Mouse (Mus musculus) stomach, embryonic 14.5 days (tissue): ENCODE measurements around the gene 2210011C24Rik. TPM values are rescaled to one million over a fixed set of nuclear protein-coding genes. Genes with fewer than 3 reads are reported as not detected.

Experiments used
- ATAC-seq: fragments of 200-750 bp; cut with Nextera tagmentation; 2 replicates; pipeline ENCODE4 v1.8.0; 2017; ENCODE audit warnings: low read depth, moderate TSS enrichment; ENCODE audit not compliant: insufficient number of reproducible peaks, insufficient read depth, low FRiP score
- H3K27ac ChIP-seq: fragments of 300-500 bp; sonication (generic); 2 replicates; pipeline ENCODE4 v1.5.1; 2014; ENCODE audit warnings: mild to moderate bottlenecking, low read length, moderate library complexity, mixed read lengths
- H3K27me3 ChIP-seq: fragments of 300-500 bp; sonication (generic); 2 replicates; pipeline ENCODE4 v1.6.1; 2014; ENCODE audit warnings: low read length, control low read depth, mixed read lengths; ENCODE audit not compliant: control insufficient read depth, insufficient read depth
- H3K36me3 ChIP-seq: fragments of 300-500 bp; sonication (generic); 2 replicates; pipeline ENCODE4 v1.6.1; 2014; ENCODE audit warnings: mild to moderate bottlenecking, control low read depth, low read length, moderate library complexity, mixed read lengths; ENCODE audit not compliant: control insufficient read depth, insufficient read depth
- H3K4me1 ChIP-seq: fragments of 300-500 bp; sonication (generic); 2 replicates; pipeline ENCODE4 v1.6.1; 2014; ENCODE audit warnings: low read length, control low read depth, mixed read lengths; ENCODE audit not compliant: control insufficient read depth, insufficient read depth
- H3K4me2 ChIP-seq: fragments of 300-500 bp; sonication (generic); replicated peaks from 2 replicates; pipeline ENCODE4 v1.6.1; 2014; ENCODE audit warnings: low read depth, low read length, control low read depth
- H3K4me3 ChIP-seq: fragments of 300-500 bp; sonication (generic); 2 replicates; pipeline ENCODE4 v1.5.1; 2014; ENCODE audit warnings: low read depth, low read length, control low read depth
- H3K9ac ChIP-seq: fragments of 300-500 bp; sonication (generic); replicated peaks from 2 replicates; pipeline ENCODE4 v1.6.1; 2014; ENCODE audit warnings: low read depth, mild to moderate bottlenecking, control low read depth, low read length, moderate library complexity, mixed read lengths
- H3K9me3 ChIP-seq: fragments of 300-500 bp; sonication (generic); 2 replicates; pipeline ENCODE4 v1.6.1; 2016; ENCODE audit warnings: low read depth, low read length, control low read depth; ENCODE audit not compliant: control insufficient read depth
- WGBS: fragments of 180-500 bp; shearing (Covaris S2); extraction: QIAGEN DNeasy Blood & Tissue Kit; methylation state at CpG from one replicate; pipeline ENCODE4 v1.1.7; 2014; 5-methylcytosine and 5-hydroxymethylcytosine counted together
- polyA plus RNA-seq: library from polyadenylated mRNA; unstranded; fragments of >200 nt; fragmentation: Nextera tagmentation; extraction: Ambion mirVana; gene quantifications from 2 replicates; pipeline ENCODE4 v1.2.1, GENCODE M21; 2014

Gene 2210011C24Rik
- polyA plus RNA-seq, 1 experiment from 2014 or later = 1.1 TPM

DNA sequence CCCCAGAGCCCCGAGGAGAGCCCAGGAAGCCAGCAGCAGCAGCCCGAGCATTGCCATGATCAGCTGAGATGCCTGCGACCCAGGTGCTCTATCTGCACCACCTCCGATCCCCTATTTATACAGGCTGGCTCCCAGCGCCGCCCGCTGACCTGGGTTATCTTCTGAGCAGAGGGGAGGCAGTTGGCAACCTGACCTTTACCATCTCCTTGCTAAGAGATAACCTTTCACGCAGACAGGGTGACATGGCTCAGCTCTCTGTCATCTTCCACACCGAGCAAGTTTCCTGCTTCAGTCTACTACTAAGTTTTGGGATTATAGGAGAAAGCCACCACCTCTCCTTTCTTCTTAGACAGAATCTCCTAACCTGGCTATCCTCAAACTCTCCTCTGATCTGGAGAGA is 32.9 kb upstream of the 2210011C24Rik start, which contains the start of gene Rln3:
Gene Rln3, minus strand, starts transcription at position 101 of the 400 bp plus-strand sequence.
- Histone ChIP-seq H3K27me3 (peaks cover 29% of the 10 kb centered on the region), H3K27ac (no peak within 1 kb of the TSS), H3K4me2 (0 out of 2 replicates have a peak within 1 kb of the TSS, but pooled peaks have one; percentile 12), H3K9ac (no peak within 1 kb of the TSS), H3K4me1 (0 out of 2 replicates have a peak, but pooled peaks cover 3% of the 10 kb centered on the region), H3K36me3 (no peaks in the 10 kb centered on the region), H3K9me3 (no peaks in the 10 kb centered on the region), H3K4me3 (no peak within 1 kb of the TSS; the same call in 1 of the 2 replicates)
- WGBS = 6% methylated on average over 9 of the region's 9 CpGs
- no peak for ATAC-seq

DNA sequence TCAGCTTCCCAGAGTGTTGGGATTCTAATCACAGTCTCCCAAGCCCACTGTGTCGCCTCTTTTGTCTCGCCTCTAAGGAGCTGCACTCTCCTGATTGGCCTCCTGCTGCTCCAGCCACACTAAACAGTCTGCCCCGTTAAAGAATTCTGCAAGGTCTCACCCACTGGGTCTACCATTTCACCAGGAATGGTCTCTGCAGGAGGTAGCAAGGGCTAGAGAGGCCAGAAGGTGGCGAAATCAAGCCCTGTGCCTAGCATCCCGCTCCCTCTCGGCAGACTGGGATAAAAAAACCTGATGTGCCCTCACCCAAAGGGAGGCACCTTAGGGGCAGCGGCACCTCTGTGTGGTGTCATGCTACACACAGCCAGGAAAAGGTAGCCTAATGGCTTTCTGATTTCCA is 32.1 kb upstream of the 2210011C24Rik start:
- H3K27me3 ChIP-seq = peaks cover 29% of the 10 kb centered on the region
- no peak overlapping the region for H3K4me3 ChIP-seq
- no peaks in the 10 kb centered on the region for H3K9me3 ChIP-seq
- WGBS = 11% methylated on average over 7 of the region's 7 CpGs
- no peak overlapping the region for H3K4me2 ChIP-seq
- no peak for ATAC-seq
- H3K36me3 ChIP-seq = no peaks in the 10 kb centered on the region
- no peak overlapping the region for H3K27ac ChIP-seq
- H3K9ac ChIP-seq = no peak overlapping the region
- H3K4me1 ChIP-seq = 0 out of 2 replicates have a peak, but pooled peaks cover 3% of the 10 kb centered on the region

- Histone ChIP-seq H3K9ac (no peak overlapping the region), H3K4me3 (0 out of 2 replicates have a peak overlapping the region, but pooled peaks have one; percentile 26), H3K4me2 (peak overlapping the region; percentile 64), H3K27me3 (peaks cover 29% of the 10 kb centered on the region), H3K4me1 (0 out of 2 replicates have a peak, but pooled peaks cover 3% of the 10 kb centered on the region), H3K36me3 (no peaks in the 10 kb centered on the region), H3K9me3 (no peaks in the 10 kb centered on the region), H3K27ac (no peak overlapping the region)
- no peak for ATAC-seq
- WGBS = 35% methylated on average over 12 of the region's 12 CpGs
Measured at GRCm38 (mm10) chr8:84042948-84043342, 31.0 kb upstream of the 2210011C24Rik start.

GRCm38 (mm10) chr8:84042066-84042947 is 30.3 kb upstream of the 2210011C24Rik start, which contains the start of gene Il27ra:
Il27ra (minus strand) TSS chr8:84042589.
- WGBS = 6% methylated on average over 40 of the region's 40 CpGs
- Histone ChIP-seq H3K9me3 (no peaks in the 10 kb centered on the region), H3K36me3 (no peaks in the 10 kb centered on the region), H3K27me3 (peaks cover 29% of the 10 kb centered on the region), H3K27ac (no peak within 1 kb of the TSS), H3K4me2 (peak within 1 kb of the TSS; percentile 64), H3K4me3 (peak within 1 kb of the TSS; percentile 26), H3K9ac (no peak within 1 kb of the TSS; the same call in 1 of the 2 replicates), H3K4me1 (0 out of 2 replicates have a peak, but pooled peaks cover 3% of the 10 kb centered on the region)
- ATAC-seq = peak; percentile 55

GRCm38 (mm10) chr8:84039050-84039449 is 27.1 kb upstream of the 2210011C24Rik start:
- Histone ChIP-seq H3K4me3 (no peak overlapping the region), H3K27ac (no peak overlapping the region), H3K4me1 (0 out of 2 replicates have a peak, but pooled peaks cover 3% of the 10 kb centered on the region), H3K9ac (no peak overlapping the region), H3K9me3 (no peaks in the 10 kb centered on the region), H3K27me3 (peaks cover 15% of the 10 kb centered on the region), H3K4me2 (no peak overlapping the region), H3K36me3 (no peaks in the 10 kb centered on the region)
- 4% methylated on average over 5 of the region's 5 CpGs for WGBS
- 0 out of 2 replicates have a peak, but pooled peaks have one; percentile 14 for ATAC-seq

- Histone ChIP-seq H3K4me1 (0 out of 2 replicates have a peak, but pooled peaks cover 3% of the 10 kb centered on the region), H3K27ac (no peak overlapping the region), H3K9ac (no peak overlapping the region), H3K27me3 (peaks cover 5% of the 10 kb centered on the region; the same call in 1 of the 2 replicates), H3K36me3 (no peaks in the 10 kb centered on the region), H3K4me2 (no peak overlapping the region), H3K4me3 (no peak overlapping the region), H3K9me3 (no peaks in the 10 kb centered on the region)
- WGBS = 57% methylated on average over 5 of the region's 5 CpGs
- no peak for ATAC-seq
Measured at GRCm38 (mm10) chr8:84038015-84038414, 26.0 kb upstream of the 2210011C24Rik start.

DNA sequence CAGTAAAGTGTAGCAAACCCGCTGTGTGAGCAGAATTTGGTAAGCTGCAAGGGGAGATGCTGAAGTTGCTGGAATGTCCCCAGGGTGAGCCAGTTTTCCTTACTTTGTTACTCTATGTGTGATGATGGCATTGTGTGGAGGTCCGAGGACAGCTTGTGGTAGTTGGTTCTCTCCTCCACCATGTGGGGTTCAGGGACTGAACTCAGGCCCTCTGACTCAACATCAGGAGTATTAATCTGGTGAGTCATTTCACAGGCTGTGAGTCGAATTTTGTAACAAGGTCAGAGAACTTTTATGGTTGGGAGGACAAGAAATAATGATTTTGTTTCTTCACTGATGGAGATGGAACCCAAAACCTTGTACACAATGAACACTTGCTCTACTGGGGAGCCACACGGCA is 20.8 kb upstream of the 2210011C24Rik start:
- no peak overlapping the region for H3K4me3 ChIP-seq
- H3K9ac ChIP-seq = no peak overlapping the region
- no peaks in the 10 kb centered on the region for H3K9me3 ChIP-seq
- no peaks in the 10 kb centered on the region for H3K4me1 ChIP-seq
- WGBS = 75% methylated on average over 4 of the region's 4 CpGs
- ATAC-seq = no peak
- H3K27me3 ChIP-seq = no peaks in the 10 kb centered on the region
- H3K36me3 ChIP-seq = no peaks in the 10 kb centered on the region
- no peak overlapping the region for H3K4me2 ChIP-seq
- H3K27ac ChIP-seq = no peak overlapping the region

DNA sequence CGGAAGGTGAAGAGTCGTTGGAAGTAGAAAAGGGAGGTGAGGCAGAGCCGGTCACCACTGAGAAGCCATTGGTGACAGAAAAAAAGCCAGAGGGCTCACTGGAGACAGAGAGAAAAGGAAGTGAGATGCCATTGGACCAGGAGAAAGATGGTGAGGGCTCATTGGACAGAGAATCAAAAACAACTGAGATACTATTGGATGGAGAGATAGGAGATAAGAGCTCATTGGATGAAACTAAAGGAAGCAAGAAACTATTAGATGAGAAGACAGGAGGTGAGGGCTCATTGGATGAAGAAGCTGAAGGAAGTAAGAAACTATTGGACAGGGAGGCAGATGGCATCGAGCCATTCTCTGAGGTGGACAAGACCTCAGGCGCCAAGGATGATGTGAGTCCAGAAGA is 17.3 kb upstream of the 2210011C24Rik start:
- H3K36me3 ChIP-seq = no peaks in the 10 kb centered on the region
- no peaks in the 10 kb centered on the region for H3K4me1 ChIP-seq
- H3K4me2 ChIP-seq = no peak overlapping the region
- no peak overlapping the region for H3K27ac ChIP-seq
- ATAC-seq = no peak
- no peak overlapping the region for H3K9ac ChIP-seq
- no peak overlapping the region for H3K4me3 ChIP-seq
- no peaks in the 10 kb centered on the region for H3K27me3 ChIP-seq
- 88% methylated on average over 5 of the region's 5 CpGs for WGBS
- H3K9me3 ChIP-seq = no peaks in the 10 kb centered on the region
